Mouse (Mus musculus) ZHBTc4 (cell line): ENCODE measurements around the gene Cavin2.

Experiments used
- DNase-seq: peaks from one replicate; pipeline ENCODE4 v3.0.0-alpha.2; 2011; ENCODE audit warnings: low read depth, low spot score

Cavin2 gene

GRCm38 (mm10) chr1:51288755-51289619, at the start of gene Cavin2:
Gene Cavin2 (plus strand): TSS chr1:51289126.
- DNase-seq: peak; percentile 34

- DNase-seq: no peak
Observed at GRCm38 (mm10) chr1:51241311-51241986, 47.5 kb upstream of the Cavin2 start.

GRCm38 (mm10) chr1:51243294-51243693, 45.6 kb upstream of the Cavin2 start:
- no peak for DNase-seq

- DNase-seq: no peak
Observed at GRCm38 (mm10) chr1:51243869-51244268, 45.1 kb upstream of the Cavin2 start.

- DNase-seq: no peak
Observed at GRCm38 (mm10) chr1:51245381-51245780, 43.5 kb upstream of the Cavin2 start.

- no peak for DNase-seq
Observed at GRCm38 (mm10) chr1:51250302-51250701, 38.6 kb upstream of the Cavin2 start.

- DNase-seq: no peak
Observed at GRCm38 (mm10) chr1:51265118-51265800, 23.7 kb upstream of the Cavin2 start.

GRCm38 (mm10) chr1:51265926-51266325, 23.0 kb upstream of the Cavin2 start:
- DNase-seq: peak; percentile 23

GRCm38 (mm10) chr1:51267125-51267524, 21.8 kb upstream of the Cavin2 start:
- no peak for DNase-seq

- no peak for DNase-seq
Observed at GRCm38 (mm10) chr1:51268225-51268624, 20.7 kb upstream of the Cavin2 start.

- DNase-seq: no peak
Observed at GRCm38 (mm10) chr1:51270196-51270935, 18.6 kb upstream of the Cavin2 start.

GRCm38 (mm10) chr1:51271845-51272244, 17.1 kb upstream of the Cavin2 start:
- DNase-seq: no peak

- no peak for DNase-seq
Observed at GRCm38 (mm10) chr1:51272583-51273201, 16.2 kb upstream of the Cavin2 start.

GRCm38 (mm10) chr1:51277879-51278567, 10.9 kb upstream of the Cavin2 start:
- no peak for DNase-seq

- no peak for DNase-seq
Observed at GRCm38 (mm10) chr1:51288201-51288600, 725 bp upstream of the Cavin2 start.

GRCm38 (mm10) chr1:51289620-51290445, 907 bp downstream of the Cavin2 start:
- DNase-seq: no peak

GRCm38 (mm10) chr1:51290634-51291033, 1.7 kb downstream of the Cavin2 start:
- DNase-seq: no peak

GRCm38 (mm10) chr1:51292348-51292747, 3.4 kb downstream of the Cavin2 start:
- DNase-seq: no peak

GRCm38 (mm10) chr1:51300295-51300930, 11.5 kb downstream of the Cavin2 start:
- DNase-seq: no peak
